ENCODE assay signal across 1 mouse cellular context in genomic region chr17:48407910-48408525, GRCm38 (mm10).
TF ChIP-seq lines count a peak whose summit lies in the region.

No protein-coding gene starts in this region.

TF ChIP-seq in CH12.LX, 34 proteins besides CTCF, POLR2A, EP300 and RAD21:
- TF ChIP-seq SMC3 (IDR thresholded peaks at IDR 0.05; ENCODE audit: low read depth, low read length) (no peak), E2F4 (IDR thresholded peaks at IDR 0.05; ENCODE audit: insufficient replicate concordance, low read depth, low read length) (peak; percentile 85; the same call in 1 of the 2 replicates), MAX (IDR thresholded peaks at IDR 0.05; ENCODE audit: low read length) (no peak; the same call in 1 of the 2 replicates), SIN3A (IDR thresholded peaks at IDR 0.05; ENCODE audit: low read length) (no peak; the same call in 1 of the 2 replicates), BHLHE40 (IDR thresholded peaks at IDR 0.05; ENCODE audit: low read depth, low read length) (no peak), CHD1 (IDR thresholded peaks at IDR 0.05; ENCODE audit: low read depth, low read length) (0 out of 2 replicates have a peak, but pooled peaks have one; percentile 48)
